Mouse (Mus musculus): ENCODE measurements at regions not wholly inside any gene's neighbourhood (a gene's known extent, or its start where the extent isn't known, plus 50 kb on each side); places are given as distances from the start of the nearest gene placed in this dataset.

- no peak for TF ChIP-seq FLI1 (IDR thresholded peaks at IDR 0.05; ENCODE audit: low read length)
- TF ChIP-seq GATA1 (IDR thresholded peaks at IDR 0.05; ENCODE audit: borderline replicate concordance, low read length), result no peak
These were observed 274.3 kb upstream of the Acvr2a start for GRCm38 (mm10) chr2:48539465-48540055.
